Mouse (Mus musculus) liver, embryonic 11.5 days (tissue): ENCODE results near the gene Gjc2. TPM values are rescaled to one million over a fixed set of nuclear protein-coding genes. Genes with fewer than 3 reads are reported as not detected.
"Not testable (repeated sequence)": the region's sequence is repeated elsewhere in the genome, so short reads cannot be mapped to it uniquely, and the experiment has no call there.

ENCODE experiments used
- ATAC-seq: fragments of 200-750 bp; cut with Nextera tagmentation; replicated peaks from 2 replicates; pipeline ENCODE4 v1.8.0; 2017; ENCODE audit warnings: moderate number of reproducible peaks, mild to moderate bottlenecking, moderate TSS enrichment, moderate library complexity; ENCODE audit not compliant: low FRiP score
- DNase-seq: peaks from one replicate; pipeline ENCODE4 v3.0.0-alpha.2; 2017; ENCODE audit warnings: low spot score
- H3K27ac ChIP-seq: fragments of 300-500 bp; sonication (generic); 2 replicates; pipeline ENCODE4 v1.5.1; 2014; ENCODE audit warnings: mild to moderate bottlenecking, low read depth, low read length, control low read depth
- H3K27me3 ChIP-seq: fragments of 300-500 bp; sonication (generic); replicated peaks from 2 replicates; pipeline ENCODE4 v1.6.1; 2014; ENCODE audit warnings: low read length, mixed read lengths; ENCODE audit not compliant: control insufficient read depth, insufficient read depth
- H3K36me3 ChIP-seq: fragments of 300-500 bp; sonication (generic); 2 replicates; pipeline ENCODE4 v1.6.1; 2014; ENCODE audit warnings: mild to moderate bottlenecking, low read length, moderate library complexity, mixed read lengths; ENCODE audit not compliant: control insufficient read depth, insufficient read depth
- H3K4me1 ChIP-seq: fragments of 300-500 bp; sonication (generic); replicated peaks from 2 replicates; pipeline ENCODE4 v1.6.1; 2014; ENCODE audit warnings: low read length, mixed read lengths; ENCODE audit not compliant: control insufficient read depth, insufficient read depth
- H3K4me2 ChIP-seq: fragments of 300-500 bp; sonication (generic); 2 replicates; pipeline ENCODE4 v1.6.1; 2014; ENCODE audit warnings: mild to moderate bottlenecking, control low read depth, moderate library complexity
- H3K4me3 ChIP-seq: fragments of 300-500 bp; sonication (generic); 2 replicates; pipeline ENCODE4 v1.5.1; 2014; ENCODE audit warnings: low read depth, low read length, control low read depth
- H3K9ac ChIP-seq: fragments of 300-500 bp; sonication (generic); 2 replicates; pipeline ENCODE4 v1.6.1; 2014; ENCODE audit warnings: low read depth, low read length, control low read depth
- H3K9me3 ChIP-seq: fragments of 300-500 bp; sonication (generic); 2 replicates; pipeline ENCODE4 v1.6.1; 2016; ENCODE audit warnings: low read length, inconsistent platforms, mixed read lengths; ENCODE audit not compliant: control insufficient read depth
- WGBS: fragments of 180-500 bp; shearing (Covaris S2); extraction: QIAGEN DNeasy Blood & Tissue Kit; methylation state at CpG from one replicate; pipeline ENCODE4 v1.1.7; 2014; 5-methylcytosine and 5-hydroxymethylcytosine counted together
- polyA plus RNA-seq: library from polyadenylated mRNA; unstranded; fragments of >200 nt; fragmentation: Nextera tagmentation; extraction: Ambion mirVana; gene quantifications from 2 replicates; pipeline ENCODE4 v1.2.1, GENCODE M21; 2014

Gene Gjc2
- polyA plus RNA-seq, 1 experiment from 2014 or later: 0.07 TPM

GRCm38 (mm10) chr11:59211561-59211960, 28.5 kb upstream of the Gjc2 start:
- not testable (repeated sequence) for H3K27ac ChIP-seq, DNase-seq, H3K4me2 ChIP-seq, H3K4me3 ChIP-seq, ATAC-seq, H3K27me3 ChIP-seq, H3K9me3 ChIP-seq, H3K9ac ChIP-seq
- H3K36me3 ChIP-seq: peaks cover 35% of the 10 kb centered on the region
- H3K4me1 ChIP-seq: peaks cover 29% of the 10 kb centered on the region
- WGBS: 92% methylated on average over 9 of the region's 9 CpGs

GRCm38 (mm10) chr11:59210020-59210419, 27.0 kb upstream of the Gjc2 start:
- Histone ChIP-seq H3K9ac (no peak overlapping the region), H3K36me3 (peaks cover 39% of the 10 kb centered on the region), H3K27ac (no peak overlapping the region), H3K4me2 (peak overlapping the region; percentile 96), H3K27me3 (no peaks in the 10 kb centered on the region), H3K9me3 (no peaks in the 10 kb centered on the region), H3K4me3 (no peak overlapping the region), H3K4me1 (peaks cover 23% of the 10 kb centered on the region)
- 87% methylated on average over 4 of the region's 4 CpGs for WGBS
- DNase-seq (no peak), ATAC-seq (no peak)

- 75% methylated on average over 5 of the region's 5 CpGs for WGBS
- Histone ChIP-seq H3K9me3 (no peaks in the 10 kb centered on the region), H3K4me2 (peak overlapping the region; percentile 96), H3K9ac (peak overlapping the region; percentile 98; the same call in 1 of the 2 replicates), H3K4me1 (peaks cover 23% of the 10 kb centered on the region), H3K27me3 (no peaks in the 10 kb centered on the region), H3K4me3 (peak overlapping the region; percentile 86), H3K36me3 (peaks cover 39% of the 10 kb centered on the region), H3K27ac (no peak overlapping the region)
- no peak for ATAC-seq
- DNase-seq: no peak
Measured at GRCm38 (mm10) chr11:59209580-59209979, 26.6 kb upstream of the Gjc2 start.

GRCm38 (mm10) chr11:59209003-59209441, 26.0 kb upstream of the Gjc2 start:
- H3K9me3 ChIP-seq: no peaks in the 10 kb centered on the region
- DNase-seq: peak; percentile 78
- H3K9ac ChIP-seq: peak overlapping the region; percentile 98
- H3K4me1 ChIP-seq: peaks cover 23% of the 10 kb centered on the region
- H3K4me2 ChIP-seq: peak overlapping the region; percentile 96
- peaks cover 43% of the 10 kb centered on the region for H3K36me3 ChIP-seq
- ATAC-seq: peak; percentile 71
- H3K27me3 ChIP-seq: no peaks in the 10 kb centered on the region
- H3K4me3 ChIP-seq: peak overlapping the region; percentile 86
- WGBS: 8% methylated on average over 18 of the region's 18 CpGs
- H3K27ac ChIP-seq: peak overlapping the region; percentile 97

GRCm38 (mm10) chr11:59208153-59208831, 25.3 kb upstream of the Gjc2 start, which contains the start of gene 2310033P09Rik:
Gene 2310033P09Rik (plus strand): TSS chr11:59208321.
- under 1% methylated on average over 67 of the region's 67 CpGs for WGBS
- ATAC-seq: peak; percentile 82
- Histone ChIP-seq H3K27ac (peak within 1 kb of the TSS; percentile 97), H3K27me3 (no peaks in the 10 kb centered on the region), H3K4me1 (peaks cover 23% of the 10 kb centered on the region), H3K36me3 (peaks cover 43% of the 10 kb centered on the region), H3K9ac (peak within 1 kb of the TSS; percentile 98), H3K9me3 (no peaks in the 10 kb centered on the region), H3K4me2 (peak within 1 kb of the TSS; percentile 96), H3K4me3 (peak within 1 kb of the TSS; percentile 86)
- peak; percentile 95 for DNase-seq

- Histone ChIP-seq H3K36me3 (peaks cover 20% of the 10 kb centered on the region; the same call in 1 of the 2 replicates), H3K4me2 (peak within 1 kb of the TSS; percentile 91), H3K4me1 (peaks cover 8% of the 10 kb centered on the region), H3K9ac (peak within 1 kb of the TSS; percentile 80), H3K27me3 (no peaks in the 10 kb centered on the region), H3K9me3 (no peaks in the 10 kb centered on the region), H3K4me3 (peak within 1 kb of the TSS; percentile 83), H3K27ac (peak within 1 kb of the TSS; percentile 81)
- DNase-seq: peak; percentile 95
- peak; percentile 91 for ATAC-seq
- under 1% methylated on average over 63 of the region's 63 CpGs for WGBS
Measured at GRCm38 (mm10) chr11:59202081-59202995, 19.3 kb upstream of the Gjc2 start, which contains the start of gene Mrpl55. Gene Mrpl55 (plus strand): TSS chr11:59202486.

DNA sequence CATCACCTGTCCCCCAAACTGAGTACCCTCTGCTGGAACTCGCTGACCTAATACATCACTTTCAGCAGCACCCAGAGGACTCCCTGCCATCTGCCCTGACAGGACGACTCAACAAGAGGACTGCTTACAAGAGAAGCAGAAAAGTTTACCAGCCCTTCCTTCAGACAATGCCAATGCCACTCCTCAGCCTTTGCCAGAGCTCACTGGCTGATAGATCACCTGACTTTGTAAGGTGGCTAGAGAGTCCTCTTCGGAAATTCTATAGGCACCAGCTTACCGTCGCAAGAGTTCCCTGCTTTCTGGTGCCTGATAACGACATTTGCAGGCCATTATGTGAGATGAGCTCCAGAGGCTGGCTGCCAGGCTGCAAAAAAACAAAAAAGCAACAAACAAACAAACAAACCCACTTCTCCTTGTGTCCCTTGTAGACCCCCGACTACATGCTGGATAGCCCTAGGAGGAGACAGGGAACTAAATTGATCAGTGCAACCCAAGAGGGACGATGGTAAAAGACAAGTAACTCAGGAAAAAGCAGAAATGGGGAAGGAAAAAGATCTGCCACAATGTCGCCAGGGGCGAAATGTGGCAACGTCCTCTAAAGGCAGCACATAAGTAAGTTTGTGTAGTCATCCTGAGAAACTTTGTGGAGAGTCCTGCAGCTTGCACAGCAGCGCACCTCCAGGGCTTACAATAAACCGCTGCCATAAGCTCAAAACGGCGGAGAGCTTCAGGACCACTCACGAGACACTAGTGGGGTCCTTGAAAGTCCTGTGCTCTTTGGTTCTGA, 18.4 kb upstream of the Gjc2 start:
- WGBS: 21% methylated on average over 16 of the region's 16 CpGs
- H3K4me1 ChIP-seq: peaks cover 8% of the 10 kb centered on the region
- peak overlapping the region; percentile 83 for H3K4me3 ChIP-seq
- peak overlapping the region; percentile 81 for H3K27ac ChIP-seq
- H3K9me3 ChIP-seq: no peaks in the 10 kb centered on the region
- peak overlapping the region; percentile 80 for H3K9ac ChIP-seq
- DNase-seq (no peak), ATAC-seq (peak; percentile 5; the same call in 1 of the 2 replicates)
- no peaks in the 10 kb centered on the region for H3K27me3 ChIP-seq
- peak overlapping the region; percentile 91 for H3K4me2 ChIP-seq
- peaks cover 18% of the 10 kb centered on the region; the same call in 1 of the 2 replicates for H3K36me3 ChIP-seq

- Histone ChIP-seq H3K9ac (no peak overlapping the region), H3K4me3 (no peak overlapping the region), H3K4me1 (peaks cover 8% of the 10 kb centered on the region), H3K27ac (no peak overlapping the region), H3K9me3 (no peaks in the 10 kb centered on the region), H3K4me2 (no peak overlapping the region), H3K27me3 (no peaks in the 10 kb centered on the region), H3K36me3 (0 out of 2 replicates have a peak, but pooled peaks cover 2% of the 10 kb centered on the region)
- DNase-seq: no peak
- no peak for ATAC-seq
Measured at GRCm38 (mm10) chr11:59196230-59196629, 13.2 kb upstream of the Gjc2 start.
